Mouse (Mus musculus) olfactory bulb, adult 2 months (tissue): ENCODE data around the gene Rcsd1.

ENCODE experiments used
- CTCF ChIP-seq: fragments of 200-500 bp; IDR thresholded peaks from 2 replicates; pipeline ENCODE4 v1.5.1; 2012; ENCODE audit warnings: low read depth, mild to moderate bottlenecking, low read length, moderate library complexity; ENCODE audit not compliant: insufficient read depth
- POLR2A ChIP-seq: fragments of 200-500 bp; IDR thresholded peaks from 2 replicates; pipeline ENCODE4 v1.6.1; 2012; ENCODE audit warnings: mild to moderate bottlenecking, low read depth, low read length, moderate library complexity; ENCODE audit not compliant: insufficient read depth

- no peak for TF ChIP-seq POLR2A
- TF ChIP-seq CTCF: no peak
Measured at GRCm38 (mm10) chr1:165722531-165723123, 13.1 kb upstream of the Rcsd1 start.
